Comparison of ENCODE assay signal across 8 mouse cellular contexts in the genomic region with DNA sequence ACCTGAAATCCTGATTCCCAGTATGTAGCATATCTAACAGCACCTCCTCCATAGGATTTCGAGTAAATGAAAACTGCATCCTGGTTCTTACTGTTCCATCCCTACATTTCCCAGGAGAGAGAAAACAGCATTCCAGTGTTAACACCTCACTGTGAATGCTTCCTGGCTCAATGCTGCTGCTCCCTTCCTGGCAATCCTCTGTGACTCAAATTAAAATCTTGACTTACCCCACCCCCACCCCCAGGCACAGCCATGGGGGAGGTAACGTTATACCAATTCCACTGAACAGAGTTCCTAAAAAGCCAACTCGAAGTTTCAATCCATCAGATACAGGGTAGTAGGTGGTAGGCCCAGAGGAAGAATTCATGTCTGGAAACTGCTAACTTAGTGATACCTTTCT. TPM values are rescaled to one million over a fixed set of nuclear protein-coding genes. Genes with fewer than 3 reads are reported as not detected.
DNase-seq lines count a peak whose midpoint lies in the region; ATAC-seq and TF ChIP-seq lines count a peak whose summit lies in the region.

No protein-coding gene starts in this region.

- H3K9ac ChIP-seq in heart, embryonic 12.5 days, result peak overlapping the region; percentile 91
- H3K9ac ChIP-seq in forebrain, embryonic 16.5 days (replicated peaks; ENCODE audit: low read depth, low read length), result peak overlapping the region; percentile 87
- peak overlapping the region; percentile 87 for H3K9ac ChIP-seq in liver, postnatal 0 days (replicated peaks)

- peak overlapping the region; percentile 93; the same call in 1 of the 2 replicates for H3K27ac ChIP-seq in heart, embryonic 12.5 days (ENCODE audit: poor library complexity, severe bottlenecking)
- H3K27ac ChIP-seq in forebrain, embryonic 16.5 days (ENCODE audit: low read length), result no peak overlapping the region
- H3K27ac ChIP-seq in liver, postnatal 0 days (ENCODE audit: low read depth), result peak overlapping the region; percentile 95

- peaks cover 49% of the 10 kb centered on the region for H3K36me3 ChIP-seq in heart, embryonic 12.5 days
- H3K36me3 ChIP-seq in G1E (replicated peaks), result peaks cover 65% of the 10 kb centered on the region
- H3K36me3 ChIP-seq in forebrain, embryonic 16.5 days (ENCODE audit: control insufficient read depth, insufficient read depth), result peaks cover 10% of the 10 kb centered on the region
- peaks cover 30% of the 10 kb centered on the region for H3K36me3 ChIP-seq in liver, postnatal 0 days (replicated peaks; ENCODE audit: insufficient read depth, low read length)

- H3K27me3 ChIP-seq in heart, embryonic 12.5 days (replicated peaks), result no peaks in the 10 kb centered on the region
- H3K27me3 ChIP-seq in G1E (ENCODE audit: insufficient read depth, low read length), result no peaks in the 10 kb centered on the region
- no peaks in the 10 kb centered on the region for H3K27me3 ChIP-seq in forebrain, embryonic 16.5 days (replicated peaks; ENCODE audit: control insufficient read depth, insufficient read depth, low read length)
- H3K27me3 ChIP-seq in liver, postnatal 0 days (ENCODE audit: insufficient read depth, low read length), result no peaks in the 10 kb centered on the region

- DNase-seq in heart, adult 9 months (ENCODE audit: low spot score in 2 of 2), result no peak
- DNase-seq in G1E (ENCODE audit: low spot score), result peak; percentile 6
- no peak for DNase-seq in liver, postnatal 0 days
- no peak for DNase-seq in right cerebral cortex, postnatal 14 days
- no peak for DNase-seq in gastrocnemius, adult 18-20 months (ENCODE audit: low spot score)

- H3K4me3 ChIP-seq in heart, embryonic 12.5 days, result peak overlapping the region; percentile 93
- peak overlapping the region; percentile 94 for H3K4me3 ChIP-seq in G1E (ENCODE audit: low read depth, low read length)
- peak overlapping the region; percentile 93 for H3K4me3 ChIP-seq in forebrain, embryonic 16.5 days (replicated peaks; ENCODE audit: low read length)
- H3K4me3 ChIP-seq in liver, postnatal 0 days (ENCODE audit: low read depth, low read length), result peak overlapping the region; percentile 79

- TF ChIP-seq EP300 in liver, postnatal 0 days (IDR thresholded peaks at IDR 0.05; ENCODE audit: low read depth), result no peak

- TF ChIP-seq CTCF in G1E (IDR thresholded peaks at IDR 0.05; ENCODE audit: low read depth, low read length), result no peak
- TF ChIP-seq CTCF in liver, postnatal 0 days (IDR thresholded peaks at IDR 0.05; ENCODE audit: low read depth), result no peak

- peaks cover 12% of the 10 kb centered on the region for H3K4me1 ChIP-seq in heart, embryonic 12.5 days (replicated peaks)
- peaks cover 20% of the 10 kb centered on the region for H3K4me1 ChIP-seq in G1E (ENCODE audit: insufficient read depth, low read depth, low read length)
- peaks cover 11% of the 10 kb centered on the region for H3K4me1 ChIP-seq in forebrain, embryonic 16.5 days (replicated peaks; ENCODE audit: control insufficient read depth, insufficient read depth, low read length)
- peaks cover 9% of the 10 kb centered on the region for H3K4me1 ChIP-seq in liver, postnatal 0 days (ENCODE audit: insufficient read depth)

- ATAC-seq in heart, embryonic 12.5 days (ENCODE audit: insufficient number of reproducible peaks, low FRiP score), result no peak
- ATAC-seq in G1E (ENCODE audit: extremely low read depth, insufficient number of reproducible peaks, low FRiP score, poor library complexity, severe bottlenecking), result no peak
- no peak; the same call in 1 of the 2 replicates for ATAC-seq in forebrain, embryonic 16.5 days
- no peak for ATAC-seq in liver, postnatal 0 days
- no peak for ATAC-seq in megakaryocyte-erythroid progenitor cell, adult 5-6 weeks (replicated peaks; ENCODE audit: low FRiP score, low TSS enrichment, poor library complexity, severe bottlenecking)

- 18% methylated on average over 3 of the region's 3 CpGs for WGBS in heart, embryonic 12.5 days
- WGBS in forebrain, embryonic 16.5 days, result 34% methylated on average over 3 of the region's 3 CpGs
- WGBS in liver, postnatal 0 days (ENCODE audit: insufficient replicate concordance), result 36% methylated on average over 3 of the region's 3 CpGs

- H3K9me3 ChIP-seq in heart, embryonic 12.5 days (replicated peaks), result no peaks in the 10 kb centered on the region
- H3K9me3 ChIP-seq in G1E (replicated peaks), result no peaks in the 10 kb centered on the region
- H3K9me3 ChIP-seq in forebrain, embryonic 16.5 days (ENCODE audit: control insufficient read depth, low read length), result no peaks in the 10 kb centered on the region
- H3K9me3 ChIP-seq in liver, postnatal 0 days (ENCODE audit: low read length), result no peaks in the 10 kb centered on the region

- peak overlapping the region; percentile 80 for H3K4me2 ChIP-seq in heart, embryonic 12.5 days
- H3K4me2 ChIP-seq in forebrain, embryonic 16.5 days (ENCODE audit: low read length), result peak overlapping the region; percentile 84
- H3K4me2 ChIP-seq in liver, postnatal 0 days (ENCODE audit: low read depth, low read length), result peak overlapping the region; percentile 76

RNA-seq across cellular contexts. Expression of gene Cox18, which starts 0.9 kb away (rescaled TPM):
- 29.5 and 30.6 TPM in 2 replicates for polyA plus RNA-seq in heart, embryonic 12.5 days (2016; fragmentation: Nextera tagmentation; extraction: Ambion mirVana)
- total RNA-seq in G1E (2014; fragmentation: Nextera tagmentation) (58.3 and 62.8 TPM in 2 replicates), G1E (2017) (25.9 and 27.9 TPM in 2 replicates)
- 66.0 and 67.9 TPM in 2 replicates for polyA plus RNA-seq in G1E (2012)
- polyA plus RNA-seq in forebrain, embryonic 16.5 days (2015; fragmentation: Nextera tagmentation; extraction: Ambion mirVana), result 36.1 and 39.2 TPM in 2 replicates
- 12.1 and 13.2 TPM in 2 replicates for polyA plus RNA-seq in liver, postnatal 0 days (2015; fragmentation: Nextera tagmentation; extraction: Ambion mirVana)
- total RNA-seq in megakaryocyte-erythroid progenitor cell, adult 5-6 weeks (2014; fragmentation: Nextera tagmentation), result 33.5 and 43.6 TPM in 2 replicates
- 17.1 and 17.7 TPM in 2 replicates for total RNA-seq in megakaryocyte-erythroid progenitor cell, adult 5-6 weeks (2017)
- total RNA-seq in gastrocnemius, adult 18-20 months (2021), result 1 to 10 TPM; 8.7 to 9.2 TPM
